Mouse (Mus musculus): ENCODE measurements at regions not wholly inside any gene's neighbourhood (a gene's known extent, or its start where the extent isn't known, plus 50 kb on each side); places are given as distances from the start of the nearest gene placed in this dataset.

DNA sequence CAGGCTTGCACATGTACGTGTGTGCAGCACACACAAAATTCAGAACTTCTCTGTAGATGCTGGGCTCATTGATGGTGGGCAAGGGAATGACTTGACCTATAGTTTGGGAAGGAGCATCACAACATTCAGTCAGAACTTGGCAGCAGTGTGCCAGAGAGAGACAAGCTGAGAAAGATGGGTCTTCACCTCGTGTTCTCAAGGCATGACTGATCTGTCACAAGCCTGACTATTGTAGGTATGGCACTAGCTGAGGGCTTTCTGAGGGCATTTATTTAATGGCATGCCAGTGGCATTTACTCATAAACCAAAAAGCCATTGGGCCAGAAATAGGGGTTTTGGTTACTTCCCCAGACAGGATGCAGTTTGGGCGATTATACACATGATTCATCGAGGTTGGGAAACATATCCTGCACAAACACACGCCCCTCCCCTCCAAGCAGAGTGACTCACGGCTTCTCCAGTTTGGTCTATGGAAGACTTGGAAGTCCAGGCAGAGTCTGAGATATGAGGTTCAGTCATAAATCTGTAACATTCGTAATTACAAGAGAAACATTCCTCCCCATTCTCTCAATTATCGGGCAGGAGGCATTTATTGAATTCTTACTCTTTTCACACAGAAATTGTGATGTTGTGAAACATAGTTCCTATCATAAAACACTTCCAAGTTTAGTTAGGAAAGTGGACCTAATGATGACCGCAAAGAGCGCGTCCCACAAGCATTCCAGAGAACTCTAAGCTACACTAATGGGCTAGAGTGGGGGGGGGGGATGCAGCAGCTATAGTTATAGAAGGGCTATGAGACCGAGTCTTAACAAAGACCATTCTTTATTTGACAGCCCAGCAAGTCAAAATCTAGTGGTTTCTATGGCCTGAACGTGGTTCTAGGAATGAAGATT is 318.6 kb upstream of the Ubash3b start:
- no peak for TF ChIP-seq POLR2A (IDR thresholded peaks at IDR 0.05; ENCODE audit: borderline replicate concordance, control insufficient read depth, low read depth, low read length)
- no peak for TF ChIP-seq CTCF (IDR thresholded peaks at IDR 0.05; ENCODE audit: control insufficient read depth, insufficient read depth, low read length)
